Mouse (Mus musculus) testis, adult 2 months (tissue): ENCODE measurements at regions not wholly inside any gene's neighbourhood (a gene's known extent, or its start where the extent isn't known, plus 50 kb on each side); places are given as distances from the start of the nearest gene placed in this dataset.

ENCODE experiments used
- H3K27ac ChIP-seq: fragments of 200-500 bp; 2 replicates; pipeline ENCODE4 v1.5.1; 2012; ENCODE audit warnings: low read depth, low read length; ENCODE audit not compliant: control insufficient read depth, insufficient read depth
- H3K27me3 ChIP-seq: fragments of 200-500 bp; 2 replicates; pipeline ENCODE4 v1.6.1; 2012; ENCODE audit warnings: mild to moderate bottlenecking, low read length, moderate library complexity; ENCODE audit not compliant: control insufficient read depth, insufficient read depth
- H3K36me3 ChIP-seq: fragments of 200-500 bp; 2 replicates; pipeline ENCODE4 v1.6.1; 2012; ENCODE audit warnings: mild to moderate bottlenecking, low read length; ENCODE audit not compliant: control insufficient read depth, insufficient read depth
- H3K4me1 ChIP-seq: fragments of 200-500 bp; 2 replicates; pipeline ENCODE4 v1.6.1; 2012; ENCODE audit warnings: low read length; ENCODE audit not compliant: control insufficient read depth, insufficient read depth
- H3K4me3 ChIP-seq: fragments of 200-500 bp; 2 replicates; pipeline ENCODE4 v1.5.1; 2012; ENCODE audit warnings: low read depth, mild to moderate bottlenecking, low read length, moderate library complexity, mixed read lengths; ENCODE audit not compliant: control insufficient read depth
- CTCF ChIP-seq: fragments of 200-500 bp; IDR thresholded peaks from 2 replicates; pipeline ENCODE4 v1.5.1; 2012; ENCODE audit warnings: low read depth, mild to moderate bottlenecking, inconsistent platforms, low read length, moderate library complexity; ENCODE audit not compliant: control insufficient read depth, insufficient read depth, insufficient replicate concordance
- POLR2A ChIP-seq: fragments of 200-500 bp; IDR thresholded peaks from 2 replicates; pipeline ENCODE4 v1.6.1; 2012; ENCODE audit warnings: low read depth, mild to moderate bottlenecking, inconsistent platforms, low read length, moderate library complexity; ENCODE audit not compliant: control insufficient read depth

DNA sequence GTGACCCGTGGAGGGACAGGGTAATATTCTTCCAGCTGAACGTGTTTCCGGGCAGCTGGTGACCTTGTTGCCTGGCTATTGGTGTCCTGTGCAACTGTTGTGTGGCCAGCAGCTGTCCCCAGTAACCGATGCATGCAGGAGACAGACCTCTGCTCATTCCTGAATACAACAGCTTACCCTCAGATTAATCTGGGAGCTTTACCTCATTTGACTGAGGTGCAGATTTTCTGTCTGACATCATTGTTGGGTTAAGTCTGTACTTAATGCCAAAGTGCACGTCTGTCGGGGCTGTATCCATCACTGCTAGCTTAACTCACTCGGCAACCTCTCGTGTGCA, 119.6 kb upstream of the Mpp6 start:
- H3K4me1 ChIP-seq, result no peaks in the 10 kb centered on the region
- H3K27ac ChIP-seq, result no peak overlapping the region
- TF ChIP-seq CTCF, result no peak
- H3K4me3 ChIP-seq, result no peak overlapping the region
- H3K36me3 ChIP-seq, result no peaks in the 10 kb centered on the region
- no peaks in the 10 kb centered on the region for H3K27me3 ChIP-seq

DNA sequence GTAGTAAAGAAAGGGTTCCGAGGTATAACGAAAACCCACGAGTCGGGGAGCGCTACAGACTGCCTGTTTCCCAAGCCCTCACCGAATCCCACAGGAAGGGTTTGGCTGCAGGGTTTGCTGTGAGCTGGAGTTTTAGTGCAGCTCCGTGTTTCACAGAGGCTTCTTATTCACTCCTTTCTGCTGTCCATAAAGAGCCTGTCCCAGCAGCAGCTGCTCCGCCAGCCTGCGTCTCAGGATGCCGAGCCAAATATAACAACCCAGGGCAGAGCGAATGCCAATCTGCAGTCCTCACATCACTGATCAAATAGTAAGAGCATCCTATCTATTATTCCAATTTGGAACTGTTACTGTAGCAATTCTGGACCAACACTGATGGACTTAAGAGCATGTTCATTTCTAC, 110.7 kb upstream of the Mpp6 start:
- Histone ChIP-seq H3K36me3 (no peaks in the 10 kb centered on the region), H3K4me3 (no peak overlapping the region), H3K27me3 (no peaks in the 10 kb centered on the region), H3K4me1 (no peaks in the 10 kb centered on the region; the same call in 1 of the 2 replicates), H3K27ac (no peak overlapping the region)
- TF ChIP-seq POLR2A, result no peak
- TF ChIP-seq CTCF, result no peak

DNA sequence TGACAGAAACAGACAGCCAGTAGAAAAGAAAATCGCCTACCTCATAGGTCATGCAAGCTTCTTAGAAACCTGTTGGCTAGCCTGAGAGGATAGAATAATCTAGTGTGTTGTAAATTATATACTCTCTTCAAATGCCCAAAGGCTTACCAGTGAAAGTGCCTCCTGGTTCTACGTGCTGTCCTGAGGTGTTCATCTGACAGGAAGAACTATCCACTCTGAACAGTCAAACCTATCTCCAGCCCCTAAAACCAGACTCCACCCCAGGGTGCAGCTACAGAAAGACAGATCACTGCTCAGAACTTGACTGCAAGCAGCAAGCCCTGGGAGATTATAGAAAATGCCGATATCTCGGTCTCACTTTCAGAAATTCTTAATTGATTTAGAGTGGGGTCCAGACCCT, 102.0 kb upstream of the Mpp6 start:
- TF ChIP-seq POLR2A, result no peak
- no peak for TF ChIP-seq CTCF
- H3K27ac ChIP-seq, result no peak overlapping the region
- no peak overlapping the region for H3K4me3 ChIP-seq
- no peaks in the 10 kb centered on the region; the same call in 1 of the 2 replicates for H3K4me1 ChIP-seq
- H3K36me3 ChIP-seq, result no peaks in the 10 kb centered on the region
- H3K27me3 ChIP-seq, result no peaks in the 10 kb centered on the region

DNA sequence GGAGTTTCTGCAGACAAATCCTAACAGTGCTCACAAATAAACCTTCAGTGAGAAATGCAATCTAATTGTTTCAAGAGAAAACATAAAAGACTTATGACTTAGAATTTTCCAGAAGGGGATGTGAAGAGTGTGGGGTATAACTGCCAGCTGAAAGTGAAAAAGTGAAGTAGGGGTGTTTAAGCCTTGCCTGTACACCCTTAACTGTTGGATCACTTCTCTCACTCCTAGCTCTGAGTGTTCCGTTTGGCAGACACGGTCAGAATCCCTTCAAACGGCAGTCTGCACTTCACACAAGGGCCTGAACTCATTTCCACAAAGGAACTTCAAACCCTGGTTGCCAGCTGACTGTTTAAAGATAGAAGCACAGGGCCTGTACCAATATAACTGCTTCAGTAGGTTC, 101.2 kb upstream of the Mpp6 start:
- Histone ChIP-seq H3K27me3 (no peaks in the 10 kb centered on the region), H3K4me1 (no peaks in the 10 kb centered on the region; the same call in 1 of the 2 replicates), H3K36me3 (no peaks in the 10 kb centered on the region), H3K4me3 (no peak overlapping the region), H3K27ac (no peak overlapping the region)
- no peak for TF ChIP-seq CTCF
- TF ChIP-seq POLR2A, result no peak

DNA sequence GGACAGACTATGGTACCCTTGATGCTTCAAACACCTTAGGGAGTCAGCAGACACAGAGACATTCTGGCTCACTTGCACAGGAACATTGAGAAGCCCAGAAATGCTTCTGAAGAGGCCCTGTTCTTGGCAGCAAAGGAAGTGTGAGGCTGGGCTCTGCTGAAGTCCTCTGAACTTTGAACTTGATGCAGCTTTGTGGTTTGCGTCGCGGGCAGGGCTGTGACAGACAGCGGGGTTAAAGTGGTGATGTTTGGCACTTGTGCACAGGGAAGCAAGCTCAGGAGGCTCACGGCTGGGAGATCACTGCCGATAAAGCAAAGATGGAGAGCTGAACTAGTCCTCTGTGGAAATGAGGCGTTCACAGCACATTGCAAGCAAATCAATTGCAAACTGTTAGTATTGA, 100.7 kb upstream of the Mpp6 start:
- no peak overlapping the region for H3K4me3 ChIP-seq
- H3K27ac ChIP-seq, result no peak overlapping the region
- no peaks in the 10 kb centered on the region for H3K27me3 ChIP-seq
- TF ChIP-seq CTCF, result no peak
- TF ChIP-seq POLR2A, result no peak
- H3K4me1 ChIP-seq, result no peaks in the 10 kb centered on the region; the same call in 1 of the 2 replicates
- H3K36me3 ChIP-seq, result no peaks in the 10 kb centered on the region

DNA sequence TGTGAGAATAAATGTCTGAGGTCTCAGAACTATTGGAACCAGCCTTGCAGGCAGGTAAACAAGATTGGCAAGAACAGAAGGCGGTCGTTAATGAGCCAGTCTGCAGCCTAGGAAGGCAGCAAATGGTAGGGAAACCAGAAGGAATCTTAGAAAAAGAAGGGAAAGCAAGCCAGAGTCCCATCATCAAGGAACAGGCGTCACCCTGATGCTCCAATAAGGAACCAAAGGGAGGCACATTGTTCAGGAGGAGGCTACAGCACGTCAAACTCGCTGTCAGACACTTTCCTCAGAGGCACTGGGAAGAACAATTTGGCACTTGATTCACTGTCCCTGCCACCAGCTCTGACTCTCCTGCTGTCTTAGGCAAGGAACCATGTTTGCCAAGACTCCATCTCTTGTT, 100.2 kb upstream of the Mpp6 start:
- H3K4me1 ChIP-seq, result no peaks in the 10 kb centered on the region; the same call in 1 of the 2 replicates
- no peaks in the 10 kb centered on the region for H3K36me3 ChIP-seq
- H3K4me3 ChIP-seq, result no peak overlapping the region
- TF ChIP-seq CTCF, result no peak
- no peak for TF ChIP-seq POLR2A
- no peaks in the 10 kb centered on the region for H3K27me3 ChIP-seq
- no peak overlapping the region for H3K27ac ChIP-seq

DNA sequence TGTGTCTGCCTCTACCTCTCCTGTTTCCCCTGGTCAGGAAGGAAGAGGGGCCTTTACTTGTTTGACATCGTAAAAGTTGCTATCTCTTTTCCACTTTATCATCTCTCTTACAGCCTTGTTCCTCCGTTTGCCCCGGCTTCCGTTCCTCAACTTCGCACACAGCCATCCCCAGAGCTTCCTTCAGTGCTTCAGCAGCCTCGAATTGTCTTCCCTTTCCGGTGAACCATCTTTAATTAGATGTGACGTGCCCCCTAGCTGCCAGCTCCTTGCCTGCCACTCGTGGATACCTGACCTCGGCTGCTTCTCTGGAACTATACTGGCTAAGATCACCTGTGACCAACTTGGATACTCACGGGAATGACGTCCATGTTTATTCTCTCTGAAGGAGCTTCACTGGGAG, 99.0 kb upstream of the Mpp6 start:
- Histone ChIP-seq H3K4me1 (no peaks in the 10 kb centered on the region; the same call in 1 of the 2 replicates), H3K4me3 (peak overlapping the region; percentile 63), H3K27me3 (no peaks in the 10 kb centered on the region), H3K36me3 (no peaks in the 10 kb centered on the region), H3K27ac (no peak overlapping the region)
- TF ChIP-seq CTCF (no peak), POLR2A (no peak)

DNA sequence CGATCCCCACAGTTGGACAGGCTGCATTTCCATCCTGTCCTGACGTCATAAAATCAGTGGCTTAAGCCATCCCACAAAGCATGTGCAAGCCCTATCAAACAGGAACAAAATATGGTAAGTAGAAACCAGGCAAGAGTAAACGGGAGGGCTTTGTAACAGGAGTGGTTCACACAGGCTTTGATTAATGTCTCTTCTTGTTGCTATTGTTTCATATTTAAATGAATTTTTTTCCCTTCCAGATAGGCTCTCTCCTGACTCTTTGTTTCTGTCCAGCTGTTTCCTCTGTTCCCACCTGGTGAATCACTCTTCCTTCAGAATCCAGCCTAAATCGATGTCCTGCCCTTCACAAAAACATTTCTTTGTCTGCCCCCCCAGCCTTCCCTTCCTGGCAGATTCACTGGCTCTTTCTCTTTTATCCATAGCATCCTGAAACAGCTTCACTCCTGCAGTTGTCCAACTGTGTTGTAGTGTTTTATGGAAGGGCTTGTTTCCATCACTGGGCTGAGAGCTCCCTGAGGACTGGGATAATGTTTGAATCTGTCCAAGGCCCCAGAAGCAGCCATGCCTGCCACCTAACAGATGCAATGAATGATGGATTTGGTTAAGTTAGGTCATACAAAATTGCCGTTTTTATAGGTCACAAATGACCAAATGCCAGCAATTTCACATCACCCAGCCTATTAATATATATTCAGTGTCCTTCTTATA, 98.1 kb upstream of the Mpp6 start:
- H3K27me3 ChIP-seq, result no peaks in the 10 kb centered on the region
- TF ChIP-seq CTCF (no peak), POLR2A (no peak)

More for the DNA sequence above, 98.1 kb upstream of the Mpp6 start:
- Histone ChIP-seq H3K4me1 (no peaks in the 10 kb centered on the region; the same call in 1 of the 2 replicates), H3K27ac (no peak overlapping the region), H3K4me3 (peak overlapping the region; percentile 63; the same call in 1 of the 2 replicates), H3K36me3 (no peaks in the 10 kb centered on the region)
